Mouse (Mus musculus) cerebellum, postnatal 36 days (tissue): ENCODE measurements at regions not wholly inside any gene's neighbourhood (a gene's known extent, or its start where the extent isn't known, plus 50 kb on each side); places are given as distances from the start of the nearest gene placed in this dataset.

Experiments
- DNase-seq, 2 experiments: peaks; one replicate each; pipeline ENCODE4 v3.0.0; 2021 to 2022; ENCODE audit warnings: mixed read lengths in 2 of 2

GRCm38 (mm10) chr3:51092079-51093028 lies 131.9 kb upstream of the Noct start:
- DNase-seq = no peak

- DNase-seq = peak; percentile 21 to 28
Observed at GRCm38 (mm10) chr3:51095847-51096447, 128.3 kb upstream of the Noct start.

- DNase-seq = no peak
Observed at GRCm38 (mm10) chr3:51096545-51096944, 127.7 kb upstream of the Noct start.

- DNase-seq = no peak
Observed at GRCm38 (mm10) chr3:51097362-51097761, 126.9 kb upstream of the Noct start.

- DNase-seq = no peak
Observed at GRCm38 (mm10) chr3:51099966-51100365, 124.3 kb upstream of the Noct start.

- DNase-seq = no peak
Observed at GRCm38 (mm10) chr3:51108639-51109202, 115.5 kb upstream of the Noct start.

GRCm38 (mm10) chr3:51111241-51111640 lies 113.0 kb upstream of the Noct start:
- DNase-seq = no peak

- DNase-seq = no peak
Observed at GRCm38 (mm10) chr3:51112351-51112750, 111.9 kb upstream of the Noct start.

GRCm38 (mm10) chr3:51115921-51116320 lies 108.3 kb upstream of the Noct start:
- no peak for DNase-seq

GRCm38 (mm10) chr3:51118706-51119105 lies 105.5 kb upstream of the Noct start:
- no peak for DNase-seq

- peak; percentile 30 to 38 for DNase-seq
Observed at GRCm38 (mm10) chr3:51120522-51120921, 103.7 kb upstream of the Noct start.

- DNase-seq = peak; percentile 54 to 75
Observed at GRCm38 (mm10) chr3:51121703-51122540, 102.3 kb upstream of the Noct start.

- no peak for DNase-seq
Observed at GRCm38 (mm10) chr3:51122541-51122935, 101.7 kb upstream of the Noct start.

GRCm38 (mm10) chr3:51127875-51128274 lies 96.4 kb upstream of the Noct start:
- no peak for DNase-seq

- no peak for DNase-seq
Observed at GRCm38 (mm10) chr3:51128491-51129155, 95.6 kb upstream of the Noct start.

GRCm38 (mm10) chr3:51130709-51131108 lies 93.5 kb upstream of the Noct start:
- DNase-seq = no peak

- DNase-seq = no peak
Observed at GRCm38 (mm10) chr3:51131341-51131740, 92.9 kb upstream of the Noct start.

GRCm38 (mm10) chr3:51132736-51133135 lies 91.5 kb upstream of the Noct start:
- DNase-seq = no peak

GRCm38 (mm10) chr3:51135581-51135980 lies 88.7 kb upstream of the Noct start:
- no peak for DNase-seq

GRCm38 (mm10) chr3:51137730-51138312 lies 86.4 kb upstream of the Noct start:
- DNase-seq = no peak

- DNase-seq = no peak
Observed at GRCm38 (mm10) chr3:51145985-51146384, 78.3 kb upstream of the Noct start.

- DNase-seq = no peak
Observed at GRCm38 (mm10) chr3:51150012-51150411, 74.2 kb upstream of the Noct start.
